8 mouse cellular contexts compared by ENCODE assay signal in the genomic region with DNA sequence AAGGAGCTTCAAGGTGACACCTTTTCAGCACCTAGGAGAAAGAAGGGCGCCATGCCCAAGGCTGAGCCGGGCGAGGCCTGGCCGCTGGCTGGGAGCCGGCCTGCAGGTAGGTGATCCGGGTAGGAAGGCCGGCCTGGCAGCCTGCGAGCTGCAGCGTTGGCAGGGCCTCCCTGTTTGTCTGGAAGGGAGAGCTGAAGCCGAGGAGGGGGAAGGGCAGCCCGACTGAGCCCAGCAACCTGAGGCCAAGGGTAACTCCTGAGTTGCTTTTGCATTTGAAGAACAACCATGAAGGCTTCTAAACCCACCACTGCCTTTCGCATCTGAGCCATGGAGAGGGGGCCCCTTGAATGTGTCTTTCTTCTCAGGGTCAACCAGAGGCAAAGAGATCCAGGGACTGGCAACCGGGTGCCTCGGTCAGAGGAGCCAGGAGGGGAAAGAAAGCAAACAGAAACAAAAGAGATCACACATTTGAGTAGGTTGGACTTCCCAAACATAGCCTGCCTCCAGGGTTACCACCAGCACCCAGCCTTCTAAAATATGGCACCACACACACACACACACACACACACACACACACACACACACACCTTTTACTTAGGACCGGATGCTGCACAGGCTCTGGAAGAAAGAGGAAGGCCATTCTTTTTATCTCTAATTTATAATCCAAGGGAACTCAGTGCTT. TPM values are rescaled to one million over a fixed set of nuclear protein-coding genes. Genes with fewer than 3 reads are reported as not detected.
DNase-seq lines count a peak whose midpoint lies in the region; ATAC-seq and TF ChIP-seq lines count a peak whose summit lies in the region.

No protein-coding gene starts in this region.

- peak overlapping the region; percentile 61 for H3K4me3 ChIP-seq in E14TG2a.4 (replicated peaks; ENCODE audit: low read length)
- peak overlapping the region; percentile 52 for H3K4me3 ChIP-seq in forebrain, embryonic 10.5 days

- no peak for TF ChIP-seq CTCF in E14TG2a.4 (conservative IDR thresholded peaks at IDR 0.05; ENCODE audit: low read length)

- intact Hi-C loops in heart, postnatal 10 days (cut with DNase I): no loop called here

- ATAC-seq in inflammation-experienced regulatory T-cells, adult 6 months: no peak

- H3K27ac ChIP-seq in forebrain, embryonic 10.5 days: peak overlapping the region; percentile 100

- 5% methylated on average over 15 of the region's 15 CpGs for WGBS in forebrain, embryonic 10.5 days

- H3K27me3 ChIP-seq in E14TG2a.4 (ENCODE audit: insufficient read depth, low read length): no peaks in the 10 kb centered on the region
- no peaks in the 10 kb centered on the region for H3K27me3 ChIP-seq in forebrain, embryonic 10.5 days (ENCODE audit: poor library complexity, severe bottlenecking)

- peak; percentile 97 for DNase-seq in brain, adult 2 months (ENCODE audit: low read depth, low spot score)
- DNase-seq in forebrain, embryonic 10.5 days (ENCODE audit: extremely low spot score, low spot score): peak; percentile 75
- DNase-seq in heart, postnatal 10 days: peak; percentile 89 to 92
- DNase-seq in kidney, postnatal 25 days: peak; percentile 93 to 96
- peak; percentile 75 for DNase-seq in lung, postnatal 25 days (ENCODE audit: low spot score)
- DNase-seq in testis, postnatal 10 days (ENCODE audit: low spot score): peak; percentile 79

- peaks cover 95% of the 10 kb centered on the region for H3K4me1 ChIP-seq in E14TG2a.4 (replicated peaks; ENCODE audit: low read depth, low read length)
- H3K4me1 ChIP-seq in forebrain, embryonic 10.5 days: peaks cover 100% of the 10 kb centered on the region

- peaks cover 59% of the 10 kb centered on the region for H3K36me3 ChIP-seq in E14TG2a.4 (ENCODE audit: insufficient read depth, low read length)
- H3K36me3 ChIP-seq in forebrain, embryonic 10.5 days (replicated peaks): peaks cover 17% of the 10 kb centered on the region

- H3K9me3 ChIP-seq in E14TG2a.4 (ENCODE audit: low read length): no peaks in the 10 kb centered on the region
- no peaks in the 10 kb centered on the region for H3K9me3 ChIP-seq in forebrain, embryonic 10.5 days

RNA-seq across cellular contexts. Expression of gene Zmynd8, which starts 18.2 kb away (rescaled TPM):
- polyA plus RNA-seq in forebrain, embryonic 10.5 days (2016; fragmentation: Nextera tagmentation; extraction: Ambion mirVana): 60.2 and 64.4 TPM in 2 replicates
- total RNA-seq in heart, postnatal 10 days (2021): 10 to 100 TPM; 48.7 to 55.5 TPM
- polyA plus RNA-seq in inflammation-experienced regulatory T-cells, adult 6 months (2017; shearing (Covaris generic)): 10 to 100 TPM; 43.3 to 65.6 (median 61.9) TPM
